Mouse (Mus musculus) hindbrain, embryonic 13.5 days (tissue): Measurements from ENCODE around the gene Mt4. TPM values are rescaled to one million over a fixed set of nuclear protein-coding genes. Genes with fewer than 3 reads are reported as not detected.

Experiments used
- ATAC-seq: fragments of 200-750 bp; cut with Nextera tagmentation; 2 replicates; pipeline ENCODE4 v1.8.0; 2017; ENCODE audit warnings: moderate TSS enrichment; ENCODE audit not compliant: low FRiP score
- H3K27ac ChIP-seq: fragments of 300-500 bp; sonication (generic); 2 replicates; pipeline ENCODE4 v1.5.1; 2015; ENCODE audit warnings: inconsistent platforms, mild to moderate bottlenecking, moderate library complexity
- H3K27me3 ChIP-seq: fragments of 300-500 bp; sonication (generic); 2 replicates; pipeline ENCODE4 v1.6.1; 2015; ENCODE audit warnings: mild to moderate bottlenecking, inconsistent platforms
- H3K36me3 ChIP-seq: fragments of 300-500 bp; sonication (generic); 2 replicates; pipeline ENCODE4 v1.6.1; 2015; ENCODE audit warnings: mild to moderate bottlenecking, inconsistent platforms
- H3K4me1 ChIP-seq: fragments of 300-500 bp; sonication (generic); replicated peaks from 2 replicates; pipeline ENCODE4 v1.6.1; 2015; ENCODE audit warnings: inconsistent platforms
- H3K4me2 ChIP-seq: fragments of 300-500 bp; sonication (generic); 2 replicates; pipeline ENCODE4 v1.6.1; 2015; ENCODE audit warnings: inconsistent platforms, mild to moderate bottlenecking, moderate library complexity
- H3K4me3 ChIP-seq: fragments of 300-500 bp; sonication (generic); 2 replicates; pipeline ENCODE4 v1.5.1; 2015; ENCODE audit warnings: mild to moderate bottlenecking, inconsistent platforms
- H3K9ac ChIP-seq: fragments of 300-500 bp; sonication (generic); 2 replicates; pipeline ENCODE4 v1.6.1; 2015; ENCODE audit warnings: mild to moderate bottlenecking, inconsistent platforms
- H3K9me3 ChIP-seq: fragments of 300-500 bp; sonication (generic); 2 replicates; pipeline ENCODE4 v1.6.1; 2016; ENCODE audit warnings: inconsistent platforms
- WGBS: fragments of 180-500 bp; shearing (Covaris S2); methylation state at CpG from one replicate; pipeline ENCODE4 v1.1.7; 2015; 5-methylcytosine and 5-hydroxymethylcytosine counted together
- polyA plus RNA-seq: library from polyadenylated mRNA; unstranded; fragments of >200 nt; fragmentation: Nextera tagmentation; extraction: Ambion mirVana; gene quantifications from 2 replicates; pipeline ENCODE4 v1.2.1, GENCODE M21; 2015

Gene Mt4
- polyA plus RNA-seq: not detected in 2 replicates

- Histone ChIP-seq H3K36me3 (no peaks in the 10 kb centered on the region), H3K27ac (no peak within 1 kb of the TSS), H3K9me3 (0 out of 2 replicates have a peak, but pooled peaks cover 3% of the 10 kb centered on the region), H3K27me3 (no peaks in the 10 kb centered on the region), H3K4me2 (no peak within 1 kb of the TSS), H3K4me1 (no peaks in the 10 kb centered on the region), H3K4me3 (no peak within 1 kb of the TSS), H3K9ac (no peak within 1 kb of the TSS)
- WGBS: 72% methylated on average over 6 of the region's 6 CpGs
- no peak for ATAC-seq
These were observed at the start of gene Mt4 for GRCm38 (mm10) chr8:94136933-94137332. TSS of gene Mt4 (plus strand) at chr8:94137197.

- ATAC-seq: no peak
- no peaks in the 10 kb centered on the region for H3K27me3 ChIP-seq
- WGBS: 73% methylated on average over 9 of the region's 9 CpGs
- H3K4me1 ChIP-seq: no peaks in the 10 kb centered on the region
- no peak overlapping the region for H3K9ac ChIP-seq
- peaks cover 43% of the 10 kb centered on the region for H3K36me3 ChIP-seq
- no peaks in the 10 kb centered on the region for H3K9me3 ChIP-seq
- H3K27ac ChIP-seq: no peak overlapping the region
- H3K4me3 ChIP-seq: no peak overlapping the region
- H3K4me2 ChIP-seq: no peak overlapping the region
These were observed 49.0 kb upstream of the Mt4 start for GRCm38 (mm10) chr8:94087964-94088363.

DNA sequence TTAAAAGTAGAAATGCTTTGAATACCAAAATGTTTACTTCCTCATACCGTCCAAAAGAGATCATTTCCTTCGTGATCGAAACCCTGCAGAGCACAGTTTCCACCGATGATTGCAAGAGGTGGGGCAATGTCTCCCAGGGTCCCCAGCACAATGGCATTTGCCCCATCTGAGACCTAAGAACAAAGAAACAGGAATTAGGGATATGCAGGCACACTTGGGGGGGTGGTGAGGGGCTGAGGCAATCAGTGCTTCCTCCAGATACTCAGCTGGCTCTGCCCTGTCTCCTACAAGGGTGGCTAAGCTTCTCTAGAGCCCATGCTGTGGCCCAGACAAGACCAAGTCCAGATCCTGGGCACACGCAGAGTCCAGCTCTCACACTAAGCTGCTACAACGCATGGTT, 47.3 kb upstream of the Mt4 start:
- Histone ChIP-seq H3K27ac (no peak overlapping the region), H3K36me3 (peaks cover 41% of the 10 kb centered on the region), H3K9me3 (no peaks in the 10 kb centered on the region), H3K4me1 (no peaks in the 10 kb centered on the region), H3K4me3 (no peak overlapping the region), H3K27me3 (no peaks in the 10 kb centered on the region), H3K4me2 (no peak overlapping the region), H3K9ac (0 out of 2 replicates have a peak overlapping the region, but pooled peaks have one; percentile 35)
- ATAC-seq: no peak
- WGBS: 68% methylated on average over 6 of the region's 6 CpGs

DNA sequence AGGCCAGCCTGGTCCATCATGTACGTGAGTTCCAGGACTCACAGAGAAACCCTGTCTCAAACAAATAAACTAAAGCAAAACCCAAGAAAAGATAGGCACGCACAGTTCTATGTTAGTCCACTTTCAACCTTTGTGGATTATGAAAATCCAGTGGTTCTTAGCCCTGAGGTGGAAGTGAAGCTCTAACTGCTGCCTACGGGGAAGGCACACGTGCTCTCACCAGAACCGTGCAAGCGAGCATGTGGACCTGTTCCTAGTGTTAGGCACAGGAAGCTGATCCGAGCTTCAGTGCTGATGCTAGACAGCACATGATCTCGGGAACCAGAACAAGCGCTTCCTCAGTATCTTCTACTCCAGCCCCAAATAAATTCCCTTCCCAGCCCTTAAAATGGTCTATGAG, 44.1 kb upstream of the Mt4 start:
- Histone ChIP-seq H3K27ac (no peak overlapping the region), H3K9ac (no peak overlapping the region), H3K9me3 (no peaks in the 10 kb centered on the region), H3K36me3 (peaks cover 10% of the 10 kb centered on the region), H3K4me2 (no peak overlapping the region), H3K27me3 (no peaks in the 10 kb centered on the region), H3K4me3 (no peak overlapping the region), H3K4me1 (peaks cover 9% of the 10 kb centered on the region)
- no peak for ATAC-seq
- WGBS: 91% methylated on average over 9 of the region's 9 CpGs

DNA sequence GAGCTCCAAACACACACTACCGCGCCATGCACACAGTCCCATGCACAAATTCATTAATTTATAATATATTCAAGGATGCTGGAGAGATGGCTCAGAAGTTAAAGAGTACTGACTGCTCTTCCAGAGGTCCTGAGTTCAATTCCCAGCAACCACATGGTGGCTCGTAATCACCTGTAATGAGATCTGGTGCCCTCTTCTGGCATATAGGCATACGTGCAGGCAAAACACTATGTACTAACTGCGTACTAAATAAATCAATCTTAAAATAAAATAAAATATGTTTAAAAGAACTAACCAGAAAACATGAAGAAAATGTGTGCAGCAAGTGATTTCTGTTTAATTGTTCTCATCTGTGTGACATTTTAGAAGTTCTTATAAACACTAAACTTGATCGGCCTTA, 42.7 kb upstream of the Mt4 start:
- Histone ChIP-seq H3K9ac (no peak overlapping the region), H3K36me3 (no peaks in the 10 kb centered on the region; the same call in 1 of the 2 replicates), H3K27me3 (no peaks in the 10 kb centered on the region), H3K9me3 (no peaks in the 10 kb centered on the region), H3K27ac (no peak overlapping the region), H3K4me1 (peaks cover 15% of the 10 kb centered on the region), H3K4me2 (no peak overlapping the region), H3K4me3 (no peak overlapping the region)
- WGBS: 80% methylated on average over 6 of the region's 6 CpGs
- no peak for ATAC-seq

DNA sequence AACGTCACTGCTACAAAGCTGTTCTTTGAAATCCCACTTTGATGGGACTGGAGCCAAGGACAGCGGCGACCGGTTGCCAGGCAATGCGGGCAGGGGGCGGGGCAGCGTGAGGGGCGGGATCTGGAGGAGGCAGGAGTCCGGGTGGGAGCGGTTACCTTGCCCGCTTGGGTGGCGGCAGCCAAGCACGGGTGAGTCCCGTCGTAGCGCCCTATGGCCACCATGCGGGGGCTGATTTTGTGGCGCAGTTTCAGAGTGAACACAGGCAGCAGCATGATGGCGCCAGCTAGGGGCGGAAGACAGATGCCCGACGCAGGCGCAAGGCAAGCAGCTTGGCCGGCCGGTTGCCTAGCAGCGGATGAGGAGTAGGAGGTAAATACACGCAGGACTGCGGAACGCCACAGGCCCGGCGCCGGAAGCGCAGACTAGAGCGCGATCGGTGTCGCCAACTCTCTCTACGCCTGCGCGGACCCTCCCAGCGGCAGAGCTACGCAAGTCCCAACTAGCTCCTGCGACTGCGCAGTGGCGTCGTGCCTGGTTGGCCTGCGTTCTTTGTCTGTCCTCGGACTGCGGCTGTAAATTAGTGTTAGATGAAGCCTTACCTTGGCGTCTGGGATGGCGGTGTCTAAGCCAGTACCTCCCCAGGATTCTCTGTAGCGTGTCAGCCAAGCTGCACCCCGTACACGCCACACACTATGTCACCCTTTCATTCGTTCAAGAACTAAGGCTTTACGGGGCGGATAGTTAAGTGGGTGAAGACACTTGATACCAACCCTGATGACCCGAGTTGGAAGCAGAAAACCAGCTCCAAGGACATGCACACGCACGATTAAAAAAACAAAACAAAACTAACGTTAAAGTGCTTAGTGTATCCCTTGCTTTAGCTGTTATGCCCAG, 38.7 kb upstream of the Mt4 start, which contains the start of gene Bbs2:
Bbs2 (minus strand) TSS at position 848 of the 894 bp plus-strand sequence.
- no peaks in the 10 kb centered on the region for H3K27me3 ChIP-seq
- H3K4me2 ChIP-seq: peak within 1 kb of the TSS; percentile 66
- peak within 1 kb of the TSS; percentile 57 for H3K4me3 ChIP-seq
- no peaks in the 10 kb centered on the region for H3K9me3 ChIP-seq
- peak; percentile 99 for ATAC-seq
- no peaks in the 10 kb centered on the region for H3K36me3 ChIP-seq
- H3K4me1 ChIP-seq: peaks cover 15% of the 10 kb centered on the region
- H3K9ac ChIP-seq: peak within 1 kb of the TSS; percentile 78
- peak within 1 kb of the TSS; percentile 99 for H3K27ac ChIP-seq
- 2% methylated on average over 61 of the region's 61 CpGs for WGBS

- Histone ChIP-seq H3K9ac (peak overlapping the region; percentile 78; the same call in 1 of the 2 replicates), H3K27ac (peak overlapping the region; percentile 99), H3K9me3 (no peaks in the 10 kb centered on the region), H3K4me3 (peak overlapping the region; percentile 57), H3K27me3 (no peaks in the 10 kb centered on the region), H3K4me2 (peak overlapping the region; percentile 66), H3K36me3 (no peaks in the 10 kb centered on the region), H3K4me1 (peaks cover 15% of the 10 kb centered on the region)
- 45% methylated on average over 4 of the region's 4 CpGs for WGBS
- ATAC-seq: no peak
These were observed 38.0 kb upstream of the Mt4 start for GRCm38 (mm10) chr8:94098996-94099395.

DNA sequence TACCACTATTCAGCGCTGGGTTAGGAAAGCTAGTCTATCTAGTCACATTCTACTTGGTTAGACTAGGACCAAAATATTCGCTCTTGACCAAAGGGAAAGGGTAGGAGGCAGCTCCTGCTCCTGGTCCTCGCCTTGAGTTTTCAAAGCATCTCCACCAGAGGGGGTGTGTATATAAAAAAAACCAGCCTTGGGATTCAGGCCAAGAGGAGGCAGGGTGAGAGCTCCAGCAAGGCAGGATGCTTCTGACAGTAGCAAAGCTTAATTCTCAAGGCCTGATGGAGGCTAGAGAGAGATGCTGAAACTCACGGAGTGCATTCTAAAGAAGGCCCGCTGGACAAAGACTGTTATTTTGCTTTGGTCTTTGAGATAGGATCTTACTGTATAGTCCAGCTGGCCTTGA, 32.9 kb upstream of the Mt4 start:
- 55% methylated on average over 5 of the region's 5 CpGs for WGBS
- Histone ChIP-seq H3K27me3 (no peaks in the 10 kb centered on the region), H3K9ac (no peak overlapping the region), H3K36me3 (no peaks in the 10 kb centered on the region), H3K4me1 (peaks cover under 1% of the 10 kb centered on the region), H3K4me3 (no peak overlapping the region), H3K9me3 (no peaks in the 10 kb centered on the region), H3K4me2 (no peak overlapping the region), H3K27ac (no peak overlapping the region)
- ATAC-seq: no peak

DNA sequence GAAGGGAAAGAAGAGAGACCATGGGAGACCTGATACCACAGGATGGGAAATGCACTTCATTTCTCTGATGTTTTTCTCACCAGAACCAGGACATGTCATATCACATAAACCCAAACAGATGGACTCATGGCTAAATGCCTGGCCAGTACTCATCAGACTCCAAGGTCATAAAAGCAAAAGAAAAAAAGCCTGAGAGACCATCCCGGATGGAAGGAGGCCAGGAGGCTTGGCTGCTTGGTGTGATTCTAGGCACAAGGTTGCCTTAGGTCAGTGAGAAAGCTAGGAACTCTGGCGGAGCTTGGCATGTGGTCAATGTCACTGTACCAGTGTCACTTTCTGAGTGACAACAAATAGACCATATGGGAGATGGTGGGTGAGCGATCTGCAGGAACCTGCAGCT, 29.1 kb upstream of the Mt4 start:
- Histone ChIP-seq H3K4me2 (no peak overlapping the region), H3K27me3 (no peaks in the 10 kb centered on the region), H3K36me3 (no peaks in the 10 kb centered on the region), H3K27ac (no peak overlapping the region), H3K9me3 (no peaks in the 10 kb centered on the region), H3K9ac (no peak overlapping the region), H3K4me3 (no peak overlapping the region), H3K4me1 (no peaks in the 10 kb centered on the region)
- WGBS: 81% methylated on average over 3 of the region's 3 CpGs
- ATAC-seq: no peak

DNA sequence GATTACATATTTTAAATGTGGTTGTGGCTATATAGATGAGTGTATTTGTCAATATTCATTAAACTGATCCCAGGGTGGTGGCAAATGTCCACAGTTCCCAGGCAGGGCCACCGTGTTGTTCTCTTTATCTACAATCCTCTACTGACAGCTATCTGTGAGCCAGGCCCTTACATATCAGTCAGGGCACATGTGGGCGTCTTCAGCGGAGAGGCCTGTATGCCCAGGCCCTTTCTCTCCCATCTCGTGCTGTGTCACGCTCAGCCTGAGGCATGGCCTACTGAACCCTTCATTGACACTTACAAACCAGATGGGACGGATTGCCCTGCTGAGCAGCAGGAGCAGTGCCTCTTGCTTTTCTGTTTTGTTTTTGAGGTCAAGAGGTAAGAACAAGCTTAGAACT, 27.6 kb upstream of the Mt4 start:
- 61% methylated on average over 6 of the region's 6 CpGs for WGBS

DNA sequence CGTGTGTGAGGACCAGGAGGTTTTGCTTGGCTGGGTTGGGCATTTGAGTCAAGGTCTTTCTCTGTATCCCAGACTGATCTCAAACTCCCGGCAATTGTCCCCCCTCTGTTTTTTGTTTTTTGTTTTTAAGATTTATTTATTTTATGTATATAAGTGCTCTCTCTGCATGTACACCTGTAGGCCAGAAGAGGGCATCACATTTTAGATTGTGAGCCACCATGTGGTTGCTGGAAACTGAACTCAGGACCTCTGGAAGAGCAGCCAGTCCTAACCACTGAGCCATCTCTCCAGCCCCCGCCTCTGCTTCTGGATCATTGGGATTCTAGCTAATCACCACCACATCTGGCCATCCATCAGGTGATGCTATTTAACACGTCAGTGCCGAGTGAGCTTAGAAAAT, 27.2 kb upstream of the Mt4 start:
- 70% methylated on average over 5 of the region's 5 CpGs for WGBS
- no peak for ATAC-seq
- no peak overlapping the region for H3K9ac ChIP-seq
- H3K4me1 ChIP-seq: no peaks in the 10 kb centered on the region
- H3K27me3 ChIP-seq: no peaks in the 10 kb centered on the region
- H3K36me3 ChIP-seq: no peaks in the 10 kb centered on the region
- no peaks in the 10 kb centered on the region for H3K9me3 ChIP-seq
- no peak overlapping the region for H3K27ac ChIP-seq
- H3K4me3 ChIP-seq: no peak overlapping the region
- no peak overlapping the region for H3K4me2 ChIP-seq

More for the DNA sequence above, 27.6 kb upstream of the Mt4 start:
- no peak overlapping the region for H3K27ac ChIP-seq
- no peaks in the 10 kb centered on the region for H3K27me3 ChIP-seq
- no peaks in the 10 kb centered on the region for H3K36me3 ChIP-seq
- H3K4me2 ChIP-seq: no peak overlapping the region
- H3K4me1 ChIP-seq: no peaks in the 10 kb centered on the region
- no peak for ATAC-seq
- no peak overlapping the region for H3K9ac ChIP-seq
- no peaks in the 10 kb centered on the region for H3K9me3 ChIP-seq
- no peak overlapping the region for H3K4me3 ChIP-seq

DNA sequence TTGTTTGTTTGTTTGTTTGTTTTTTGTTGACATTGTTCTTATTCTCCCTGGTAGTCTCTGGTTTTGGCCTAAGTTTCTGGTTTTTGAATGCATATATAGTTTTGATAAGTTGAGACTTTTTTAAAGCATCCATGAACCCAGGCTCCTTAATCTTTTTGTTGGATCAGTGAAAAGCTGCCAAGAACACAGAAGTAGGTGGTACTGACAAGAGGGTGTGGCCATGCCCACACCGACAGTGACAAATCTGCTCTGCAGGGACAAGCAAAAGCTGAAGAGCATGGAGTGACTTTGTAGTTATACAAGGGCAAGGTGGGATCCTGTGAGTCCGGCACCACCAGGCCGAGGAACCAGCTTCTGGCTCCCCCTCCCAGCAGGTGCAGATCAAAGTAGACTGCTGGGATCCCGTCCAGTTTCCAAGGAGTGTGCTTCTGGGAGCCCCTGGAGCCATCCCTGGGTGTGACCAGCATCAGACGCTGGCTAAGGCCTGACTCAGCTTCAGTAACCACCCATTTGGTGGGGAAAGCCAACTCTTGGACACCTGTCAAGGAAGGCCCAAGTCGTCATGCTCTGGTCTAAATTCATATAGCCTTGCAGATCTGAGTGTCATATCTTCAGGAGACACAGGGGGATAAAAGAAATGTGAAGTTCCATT, 26.3 kb upstream of the Mt4 start:
- H3K27me3 ChIP-seq: no peaks in the 10 kb centered on the region
- no peak overlapping the region for H3K4me3 ChIP-seq
- no peak for ATAC-seq
- H3K4me1 ChIP-seq: no peaks in the 10 kb centered on the region
- WGBS: 68% methylated on average over 6 of the region's 6 CpGs
- H3K9me3 ChIP-seq: no peaks in the 10 kb centered on the region
- H3K36me3 ChIP-seq: no peaks in the 10 kb centered on the region
- H3K9ac ChIP-seq: no peak overlapping the region
- H3K27ac ChIP-seq: no peak overlapping the region
- no peak overlapping the region for H3K4me2 ChIP-seq
